Mouse (Mus musculus): ENCODE measurements around the gene Tspan31. TPM values are rescaled to one million over a fixed set of nuclear protein-coding genes. Genes with fewer than 3 reads are reported as not detected.

The Tspan31 gene
- polyA plus RNA-seq, 1 experiment, result 118 TPM

DNA sequence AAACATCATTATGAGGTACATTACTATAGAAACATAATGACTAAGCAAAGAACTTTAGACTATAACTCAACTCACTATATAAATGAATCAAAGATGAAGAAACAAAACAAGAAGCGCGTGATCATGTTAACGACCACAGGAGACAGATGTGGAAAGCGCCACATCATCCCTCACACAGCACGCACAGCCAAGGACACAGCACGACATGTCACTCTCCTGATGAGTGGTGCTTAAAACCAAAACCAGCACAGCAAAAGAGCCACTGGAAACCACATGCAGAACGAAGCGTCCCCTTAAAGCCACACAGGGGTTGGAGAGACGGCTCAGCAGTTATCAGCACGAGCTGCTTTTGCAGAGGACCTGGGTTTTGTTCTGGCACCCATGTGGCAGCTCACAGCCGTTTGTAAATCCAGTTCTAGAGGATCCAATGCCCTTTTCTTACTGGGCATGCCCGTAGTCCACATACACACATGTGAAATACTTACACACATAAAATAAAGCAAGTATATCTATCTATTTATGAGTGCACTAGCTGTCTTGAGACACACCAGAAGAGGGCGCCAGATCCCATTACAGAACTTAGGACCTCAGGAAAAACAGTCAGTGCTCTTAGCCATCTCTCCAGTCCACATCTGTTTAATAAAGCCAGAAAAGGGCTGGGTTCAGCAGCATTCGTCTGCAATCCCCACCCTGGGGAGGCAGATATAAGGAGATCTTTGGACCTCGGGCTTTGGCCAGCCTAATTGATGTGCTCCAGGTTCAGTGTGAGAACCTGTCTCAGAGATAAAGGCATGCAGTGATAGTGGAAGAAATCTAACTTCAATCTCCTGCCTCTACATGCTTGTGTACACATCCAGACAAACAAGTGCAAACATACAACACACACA, 41.2 kb upstream of the Tspan31 start:
- no peaks in the 10 kb centered on the region for H3K79me3 ChIP-seq (ENCODE audit: low read depth)
- no peak overlapping the region for H3ac ChIP-seq (ENCODE audit: control insufficient read depth, insufficient read length, low read depth)
- H3K4me3 ChIP-seq (ENCODE audit: insufficient read depth, poor library complexity, severe bottlenecking), result no peak overlapping the region
- no peaks in the 10 kb centered on the region for H3K27me3 ChIP-seq (ENCODE audit: control insufficient read depth, insufficient read depth, insufficient read length)
- peaks cover 11% of the 10 kb centered on the region for H3K36me3 ChIP-seq (ENCODE audit: control insufficient read depth, insufficient read depth)
- no peaks in the 10 kb centered on the region for H3K79me2 ChIP-seq (ENCODE audit: control insufficient read depth, insufficient read depth)
- TF ChIP-seq USF1 (IDR thresholded peaks at IDR 0.05; ENCODE audit: low read depth) (no peak), MYOG (IDR thresholded peaks at IDR 0.05; ENCODE audit: control insufficient read depth, extremely low read depth, insufficient read length) (no peak), CEBPB (IDR thresholded peaks at IDR 0.05; ENCODE audit: low read depth) (no peak), MAX (IDR thresholded peaks at IDR 0.05) (no peak), CTCF (IDR thresholded peaks at IDR 0.05; ENCODE audit: control insufficient read depth, insufficient read depth, insufficient read length) (no peak), MYOD1 (IDR thresholded peaks at IDR 0.05; ENCODE audit: control insufficient read depth, insufficient read length, low read depth) (no peak), FOSL1 (IDR thresholded peaks at IDR 0.05; ENCODE audit: insufficient read depth, low read length, poor library complexity, severe bottlenecking) (no peak)

DNA sequence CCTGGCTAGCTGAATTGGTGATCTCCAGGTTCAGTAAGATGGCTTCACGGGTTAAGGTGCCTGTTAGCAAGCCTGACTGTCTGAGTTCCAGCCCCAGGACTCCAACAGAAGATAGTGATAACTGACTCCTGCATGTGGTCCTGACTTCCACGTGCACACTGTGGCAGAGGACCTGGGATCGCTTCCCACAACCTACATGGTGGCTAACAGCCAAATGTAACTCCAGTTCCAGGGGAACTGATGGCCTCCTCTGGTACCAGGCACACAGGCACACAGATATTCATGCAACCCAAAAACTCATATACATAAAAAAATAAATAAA, 38.2 kb upstream of the Tspan31 start:
- Histone ChIP-seq H3ac (ENCODE audit: control insufficient read depth, insufficient read length, low read depth) (no peak overlapping the region), H3K27me3 (ENCODE audit: control insufficient read depth, insufficient read depth, insufficient read length) (no peaks in the 10 kb centered on the region), H3K4me3 (ENCODE audit: insufficient read depth, poor library complexity, severe bottlenecking) (no peak overlapping the region), H3K79me2 (ENCODE audit: control insufficient read depth, insufficient read depth) (no peaks in the 10 kb centered on the region), H3K36me3 (ENCODE audit: control insufficient read depth, insufficient read depth) (no peaks in the 10 kb centered on the region), H3K79me3 (ENCODE audit: low read depth) (no peaks in the 10 kb centered on the region)
- no peak for TF ChIP-seq MAX (IDR thresholded peaks at IDR 0.05)
- TF ChIP-seq CEBPB (IDR thresholded peaks at IDR 0.05; ENCODE audit: low read depth), result no peak
- TF ChIP-seq CTCF (IDR thresholded peaks at IDR 0.05; ENCODE audit: control insufficient read depth, insufficient read depth, insufficient read length), result no peak
- no peak for TF ChIP-seq FOSL1 (IDR thresholded peaks at IDR 0.05; ENCODE audit: insufficient read depth, low read length, poor library complexity, severe bottlenecking)
- no peak for TF ChIP-seq MYOG (IDR thresholded peaks at IDR 0.05; ENCODE audit: control insufficient read depth, extremely low read depth, insufficient read length)
- no peak for TF ChIP-seq MYOD1 (IDR thresholded peaks at IDR 0.05; ENCODE audit: control insufficient read depth, insufficient read length, low read depth)
- TF ChIP-seq USF1 (IDR thresholded peaks at IDR 0.05; ENCODE audit: low read depth), result no peak

DNA sequence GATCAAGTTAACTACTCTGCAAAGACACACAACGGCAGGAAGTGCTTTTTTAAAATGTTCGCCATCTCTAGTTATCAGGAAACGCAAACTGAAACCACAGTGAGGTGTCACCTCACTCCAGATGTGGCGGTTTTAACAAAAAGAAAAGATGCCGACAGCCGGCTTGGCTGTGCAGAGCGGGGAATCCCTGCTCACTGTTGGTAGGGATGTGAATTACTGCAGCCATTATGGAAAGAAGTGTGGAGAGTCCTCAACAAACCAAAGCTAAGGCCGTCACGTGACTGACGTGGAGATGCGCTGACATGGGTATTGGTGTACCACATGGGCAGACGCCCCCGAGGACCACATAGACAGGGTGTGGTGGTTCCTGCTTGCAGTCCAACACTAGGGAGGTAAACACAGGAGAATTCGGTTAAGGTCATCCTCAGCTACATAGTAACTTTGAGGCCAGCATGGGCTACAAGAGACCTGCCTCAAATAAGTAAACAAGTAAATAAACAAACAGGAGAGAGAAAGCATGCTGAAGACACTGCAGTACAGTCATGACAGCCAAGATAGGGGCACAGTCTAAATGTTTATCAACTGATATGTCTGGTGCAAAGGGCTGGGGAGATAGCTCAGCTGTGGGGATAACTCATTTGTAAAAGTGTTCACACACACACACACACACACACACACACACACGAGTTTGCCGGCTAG, 37.6 kb upstream of the Tspan31 start:
- H3K4me3 ChIP-seq (ENCODE audit: insufficient read depth, poor library complexity, severe bottlenecking), result no peak overlapping the region
- H3K79me2 ChIP-seq (ENCODE audit: control insufficient read depth, insufficient read depth), result no peaks in the 10 kb centered on the region
- TF ChIP-seq USF1 (IDR thresholded peaks at IDR 0.05; ENCODE audit: low read depth) (no peak), MYOD1 (IDR thresholded peaks at IDR 0.05; ENCODE audit: control insufficient read depth, insufficient read length, low read depth) (no peak), CTCF (IDR thresholded peaks at IDR 0.05; ENCODE audit: control insufficient read depth, insufficient read depth, insufficient read length) (no peak), FOSL1 (IDR thresholded peaks at IDR 0.05; ENCODE audit: insufficient read depth, low read length, poor library complexity, severe bottlenecking) (no peak), CEBPB (IDR thresholded peaks at IDR 0.05; ENCODE audit: low read depth) (no peak), MYOG (IDR thresholded peaks at IDR 0.05; ENCODE audit: control insufficient read depth, extremely low read depth, insufficient read length) (no peak), MAX (IDR thresholded peaks at IDR 0.05) (no peak)
- H3K79me3 ChIP-seq (ENCODE audit: low read depth), result no peaks in the 10 kb centered on the region
- H3K36me3 ChIP-seq (ENCODE audit: control insufficient read depth, insufficient read depth), result no peaks in the 10 kb centered on the region
- H3K27me3 ChIP-seq (ENCODE audit: control insufficient read depth, insufficient read depth, insufficient read length), result no peaks in the 10 kb centered on the region
- H3ac ChIP-seq (ENCODE audit: control insufficient read depth, insufficient read length, low read depth), result no peak overlapping the region

DNA sequence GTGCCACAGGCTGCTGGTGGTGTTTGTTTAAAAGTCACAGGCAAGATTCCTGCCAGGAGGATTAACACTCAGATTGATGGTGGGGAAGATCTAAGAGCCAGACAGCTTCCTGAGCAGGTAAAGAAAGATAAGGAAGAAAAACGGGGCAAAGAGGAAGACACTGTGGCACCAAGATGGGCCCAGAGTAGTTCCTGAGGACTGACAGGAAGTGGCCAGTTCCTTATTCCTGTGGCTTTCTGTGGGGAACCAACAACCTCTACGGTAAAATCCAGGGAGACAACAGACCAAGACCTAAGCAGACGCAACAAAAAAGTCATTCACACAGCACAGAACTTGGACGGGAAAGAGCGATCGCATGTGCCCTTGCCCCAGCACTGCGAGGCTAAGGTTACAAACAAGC, 33.6 kb upstream of the Tspan31 start:
- Histone ChIP-seq H3K4me3 (ENCODE audit: insufficient read depth, poor library complexity, severe bottlenecking) (no peak overlapping the region), H3K79me3 (ENCODE audit: low read depth) (no peaks in the 10 kb centered on the region), H3ac (ENCODE audit: control insufficient read depth, insufficient read length, low read depth) (no peak overlapping the region), H3K79me2 (ENCODE audit: control insufficient read depth, insufficient read depth) (no peaks in the 10 kb centered on the region), H3K36me3 (ENCODE audit: control insufficient read depth, insufficient read depth) (no peaks in the 10 kb centered on the region), H3K27me3 (ENCODE audit: control insufficient read depth, insufficient read depth, insufficient read length) (no peaks in the 10 kb centered on the region)
- TF ChIP-seq CTCF (IDR thresholded peaks at IDR 0.05; ENCODE audit: control insufficient read depth, insufficient read depth, insufficient read length), result no peak
- TF ChIP-seq FOSL1 (IDR thresholded peaks at IDR 0.05; ENCODE audit: insufficient read depth, low read length, poor library complexity, severe bottlenecking), result no peak
- no peak for TF ChIP-seq USF1 (IDR thresholded peaks at IDR 0.05; ENCODE audit: low read depth)
- TF ChIP-seq MYOD1 (IDR thresholded peaks at IDR 0.05; ENCODE audit: control insufficient read depth, insufficient read length, low read depth), result no peak
- no peak for TF ChIP-seq CEBPB (IDR thresholded peaks at IDR 0.05; ENCODE audit: low read depth)
- TF ChIP-seq MAX (IDR thresholded peaks at IDR 0.05), result no peak
- TF ChIP-seq MYOG (IDR thresholded peaks at IDR 0.05; ENCODE audit: control insufficient read depth, extremely low read depth, insufficient read length), result no peak

DNA sequence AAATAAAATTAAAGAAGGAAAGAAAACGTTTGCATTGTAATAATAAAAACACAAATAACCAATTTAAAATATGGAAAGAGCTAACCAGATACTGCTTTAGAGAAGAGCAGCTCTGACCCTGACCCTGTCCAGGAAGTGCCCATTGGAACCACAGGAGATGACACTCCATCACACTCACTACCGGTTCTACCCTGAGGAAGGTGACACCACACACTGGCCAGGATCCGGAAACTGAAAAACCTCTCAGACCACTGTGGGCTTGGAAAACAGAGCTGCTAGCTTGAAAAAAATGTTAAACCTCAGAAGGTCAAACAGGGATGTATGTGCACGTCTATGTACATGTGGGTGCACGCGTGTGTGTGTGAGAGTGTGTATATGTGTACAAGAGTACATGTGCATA, 31.1 kb upstream of the Tspan31 start:
- TF ChIP-seq MYOG (IDR thresholded peaks at IDR 0.05; ENCODE audit: control insufficient read depth, extremely low read depth, insufficient read length) (no peak), FOSL1 (IDR thresholded peaks at IDR 0.05; ENCODE audit: insufficient read depth, low read length, poor library complexity, severe bottlenecking) (no peak), USF1 (IDR thresholded peaks at IDR 0.05; ENCODE audit: low read depth) (no peak), CTCF (IDR thresholded peaks at IDR 0.05; ENCODE audit: control insufficient read depth, insufficient read depth, insufficient read length) (no peak), MAX (IDR thresholded peaks at IDR 0.05) (no peak), MYOD1 (IDR thresholded peaks at IDR 0.05; ENCODE audit: control insufficient read depth, insufficient read length, low read depth) (no peak), CEBPB (IDR thresholded peaks at IDR 0.05; ENCODE audit: low read depth) (no peak)

More for the DNA sequence above, 31.1 kb upstream of the Tspan31 start:
- H3K27me3 ChIP-seq (ENCODE audit: control insufficient read depth, insufficient read depth, insufficient read length), result no peaks in the 10 kb centered on the region
- peaks cover 8% of the 10 kb centered on the region for H3K36me3 ChIP-seq (ENCODE audit: control insufficient read depth, insufficient read depth)
- no peaks in the 10 kb centered on the region for H3K79me2 ChIP-seq (ENCODE audit: control insufficient read depth, insufficient read depth)
- H3K79me3 ChIP-seq (ENCODE audit: low read depth), result no peaks in the 10 kb centered on the region
- H3ac ChIP-seq (ENCODE audit: control insufficient read depth, insufficient read length, low read depth), result no peak overlapping the region
- H3K4me3 ChIP-seq (ENCODE audit: insufficient read depth, poor library complexity, severe bottlenecking), result no peak overlapping the region
